Mouse (Mus musculus) liver, postnatal 0 days (tissue): ENCODE data around the gene Tmem53. TPM values are rescaled to one million over a fixed set of nuclear protein-coding genes. Genes with fewer than 3 reads are reported as not detected.
A peak's percentile ranks its signal among the peaks of the same experiment; 100 is the strongest.

Experiments used
- ATAC-seq: fragments of 200-750 bp; cut with Nextera tagmentation; 2 replicates; pipeline ENCODE4 v1.8.0; 2017; ENCODE audit warnings: mild to moderate bottlenecking, moderate library complexity
- DNase-seq: peaks from one replicate; pipeline ENCODE4 v3.0.0-alpha.2; 2016
- H3K27ac ChIP-seq: fragments of 300-500 bp; sonication (generic); 2 replicates; pipeline ENCODE4 v1.5.1; 2014; ENCODE audit warnings: antibody characterized with exemption, moderate library complexity, mild to moderate bottlenecking, low read depth
- H3K27me3 ChIP-seq: fragments of 300-500 bp; sonication (generic); 2 replicates; pipeline ENCODE4 v1.6.1; 2014; ENCODE audit warnings: low read length, control low read depth, mixed read lengths; ENCODE audit not compliant: insufficient read depth
- H3K36me3 ChIP-seq: fragments of 300-500 bp; sonication (generic); replicated peaks from 2 replicates; pipeline ENCODE4 v1.6.1; 2014; ENCODE audit warnings: mild to moderate bottlenecking, control low read depth, low read length, moderate library complexity, mixed read lengths; ENCODE audit not compliant: insufficient read depth
- H3K4me1 ChIP-seq: fragments of 300-500 bp; sonication (generic); 2 replicates; pipeline ENCODE4 v1.6.1; 2014; ENCODE audit warnings: antibody characterized with exemption, mild to moderate bottlenecking, control low read depth; ENCODE audit not compliant: insufficient read depth
- H3K4me2 ChIP-seq: fragments of 300-500 bp; sonication (generic); 2 replicates; pipeline ENCODE4 v1.6.1; 2014; ENCODE audit warnings: low read depth, mild to moderate bottlenecking, low read length, moderate library complexity, mixed read lengths
- H3K4me3 ChIP-seq: fragments of 300-500 bp; sonication (generic); 2 replicates; pipeline ENCODE4 v1.5.1; 2014; ENCODE audit warnings: low read depth, low read length
- H3K9ac ChIP-seq: fragments of 300-500 bp; sonication (generic); replicated peaks from 2 replicates; pipeline ENCODE4 v1.6.1; 2014; ENCODE audit warnings: mild to moderate bottlenecking, moderate library complexity
- H3K9me3 ChIP-seq: fragments of 300-500 bp; sonication (generic); 2 replicates; pipeline ENCODE4 v1.6.1; 2016; ENCODE audit warnings: mild to moderate bottlenecking, control low read depth, low read length, mixed read lengths
- CTCF ChIP-seq: sonication (generic); IDR thresholded peaks from 2 replicates; pipeline ENCODE4 v1.5.1; 2016; ENCODE audit warnings: antibody characterized with exemption, low read depth
- EP300 ChIP-seq: IDR thresholded peaks from 2 replicates; pipeline ENCODE4 v1.6.1; 2016; ENCODE audit warnings: antibody characterized with exemption, low read depth, mild to moderate bottlenecking
- WGBS: fragments of 180-500 bp; shearing (Covaris S2); extraction: QIAGEN DNeasy Blood & Tissue Kit; methylation state at CpG from one replicate; pipeline ENCODE4 v1.1.7; 2014; ENCODE audit not compliant: insufficient replicate concordance; 5-methylcytosine and 5-hydroxymethylcytosine counted together
- polyA plus RNA-seq: library from polyadenylated mRNA; unstranded; fragments of >200 nt; fragmentation: Nextera tagmentation; extraction: Ambion mirVana; gene quantifications from 2 replicates; pipeline ENCODE4 v1.2.1, GENCODE M21; 2015

The Tmem53 gene
- polyA plus RNA-seq, 1 experiment from 2014 or later, result 48.6 TPM

- no peak overlapping the region for H3K9ac ChIP-seq
- no peak for DNase-seq
- H3K36me3 ChIP-seq, result peaks cover 61% of the 10 kb centered on the region
- H3K4me1 ChIP-seq, result no peaks in the 10 kb centered on the region; the same call in 1 of the 2 replicates
- H3K9me3 ChIP-seq, result no peaks in the 10 kb centered on the region
- TF ChIP-seq EP300, result no peak
- no peak for TF ChIP-seq CTCF
- no peak overlapping the region for H3K4me3 ChIP-seq
- ATAC-seq, result no peak
- 91% methylated on average over 13 of the region's 13 CpGs for whole genome bisulfite sequencing
- no peak overlapping the region for H3K4me2 ChIP-seq
- H3K27ac ChIP-seq, result no peak overlapping the region
- H3K27me3 ChIP-seq, result no peaks in the 10 kb centered on the region
Observed at GRCm38 (mm10) chr4:117277021-117277420, 25.3 kb downstream of the Tmem53 start.

GRCm38 (mm10) chr4:117277687-117278086 lies 25.9 kb downstream of the Tmem53 start:
- Histone ChIP-seq H3K36me3 (peaks cover 59% of the 10 kb centered on the region), H3K4me3 (no peak overlapping the region), H3K9me3 (no peaks in the 10 kb centered on the region), H3K27me3 (no peaks in the 10 kb centered on the region), H3K4me1 (no peaks in the 10 kb centered on the region; the same call in 1 of the 2 replicates), H3K4me2 (no peak overlapping the region), H3K27ac (no peak overlapping the region), H3K9ac (no peak overlapping the region)
- WGBS, result 89% methylated on average over 7 of the region's 7 CpGs
- ATAC-seq (no peak), DNase-seq (no peak)
- no peak for TF ChIP-seq CTCF
- no peak for TF ChIP-seq EP300

DNA sequence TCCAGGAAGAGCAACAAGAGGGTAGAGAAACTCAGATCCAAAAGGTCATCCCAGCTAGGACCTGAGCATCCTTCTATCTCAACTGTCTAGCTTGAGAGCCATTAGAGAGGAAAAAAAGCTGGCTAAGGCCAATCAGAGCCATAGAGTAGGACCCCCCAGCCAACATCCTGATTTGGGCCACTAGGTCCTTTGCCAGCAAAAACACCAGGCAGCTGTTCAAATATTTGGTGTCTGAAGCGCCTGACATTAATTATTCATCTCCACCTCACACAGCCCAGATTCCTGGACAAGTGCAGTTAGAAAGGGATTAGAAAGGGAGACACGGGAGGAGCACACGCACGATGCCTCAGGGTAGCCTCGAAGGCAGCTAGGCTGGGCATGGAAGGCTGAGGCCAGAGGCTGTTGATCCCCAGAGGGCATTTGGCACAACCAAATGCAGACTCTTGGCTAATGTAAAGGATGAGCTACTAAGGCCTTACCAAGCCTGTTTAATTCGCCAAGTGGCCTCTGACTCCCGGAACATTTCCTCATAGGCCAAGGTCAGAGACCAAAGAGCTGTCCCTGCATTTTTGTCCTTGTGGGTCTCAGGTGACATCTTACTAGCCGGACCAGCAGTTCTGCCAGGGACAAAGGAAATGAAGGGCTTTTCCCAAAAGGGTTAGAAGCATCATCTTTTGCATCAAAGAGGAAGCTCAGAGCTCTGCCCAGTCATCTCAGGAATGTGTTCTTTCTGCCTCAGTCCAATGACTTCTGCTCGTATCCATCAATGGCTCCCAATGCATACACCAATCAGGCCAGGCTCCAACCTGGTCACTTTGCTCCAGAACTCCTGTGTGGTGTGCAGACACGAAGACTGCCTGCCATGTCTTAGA lies 26.9 kb downstream of the Tmem53 start:
- TF ChIP-seq CTCF (no peak), EP300 (no peak)
- Histone ChIP-seq H3K4me3 (no peak overlapping the region), H3K4me2 (no peak overlapping the region), H3K27ac (no peak overlapping the region), H3K9me3 (no peaks in the 10 kb centered on the region), H3K4me1 (no peaks in the 10 kb centered on the region; the same call in 1 of the 2 replicates), H3K36me3 (peaks cover 54% of the 10 kb centered on the region), H3K9ac (no peak overlapping the region), H3K27me3 (no peaks in the 10 kb centered on the region)
- no peak for ATAC-seq
- DNase-seq, result no peak
- WGBS, result 83% methylated on average over 10 of the region's 10 CpGs

GRCm38 (mm10) chr4:117279253-117279642 lies 27.5 kb downstream of the Tmem53 start:
- H3K4me2 ChIP-seq, result no peak overlapping the region
- H3K27me3 ChIP-seq, result no peaks in the 10 kb centered on the region
- 79% methylated on average over 2 of the region's 2 CpGs for WGBS
- no peak for ATAC-seq
- H3K9me3 ChIP-seq, result no peaks in the 10 kb centered on the region
- H3K36me3 ChIP-seq, result peaks cover 55% of the 10 kb centered on the region
- H3K4me3 ChIP-seq, result no peak overlapping the region
- no peak overlapping the region for H3K27ac ChIP-seq
- no peak overlapping the region for H3K9ac ChIP-seq
- no peaks in the 10 kb centered on the region; the same call in 1 of the 2 replicates for H3K4me1 ChIP-seq
- no peak for DNase-seq
- TF ChIP-seq EP300 (no peak), CTCF (no peak)

DNA sequence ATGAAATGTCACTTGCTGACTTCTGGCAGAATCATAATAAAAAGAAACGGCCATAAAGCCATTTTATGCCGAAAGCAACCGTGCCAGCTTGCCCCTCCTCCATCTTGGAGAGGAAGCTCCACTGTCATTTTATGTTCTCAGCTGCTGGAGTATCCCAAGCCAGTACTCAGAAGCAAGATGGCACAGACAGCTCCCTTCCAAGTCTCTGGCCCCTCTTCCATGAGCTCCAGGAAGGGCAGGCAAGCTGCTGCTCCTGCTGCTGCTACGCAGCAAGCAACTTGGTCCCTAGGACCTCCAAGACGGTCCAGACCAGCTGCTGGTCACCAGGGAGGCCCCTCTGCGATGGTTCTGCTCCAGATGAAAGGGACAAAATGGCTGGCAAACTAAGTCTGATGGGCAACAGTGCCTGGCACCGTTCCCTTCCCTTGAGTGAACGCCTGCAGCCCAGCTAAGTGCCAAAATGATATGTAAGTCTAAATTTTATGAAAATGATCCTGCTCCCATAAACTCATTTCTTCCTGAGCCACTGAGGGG lies 28.7 kb downstream of the Tmem53 start:
- Histone ChIP-seq H3K27me3 (no peaks in the 10 kb centered on the region), H3K27ac (no peak overlapping the region), H3K4me3 (no peak overlapping the region), H3K4me1 (no peaks in the 10 kb centered on the region; the same call in 1 of the 2 replicates), H3K9ac (no peak overlapping the region), H3K4me2 (no peak overlapping the region), H3K9me3 (no peaks in the 10 kb centered on the region), H3K36me3 (peaks cover 59% of the 10 kb centered on the region)
- TF ChIP-seq EP300 (no peak), CTCF (no peak)
- ATAC-seq (no peak), DNase-seq (no peak)
- 91% methylated on average over 8 of the region's 8 CpGs for WGBS

- H3K36me3 ChIP-seq, result peaks cover 59% of the 10 kb centered on the region
- no peak overlapping the region for H3K4me2 ChIP-seq
- ATAC-seq, result peak; percentile 65
- H3K27ac ChIP-seq, result no peak overlapping the region
- DNase-seq, result no peak
- no peaks in the 10 kb centered on the region for H3K27me3 ChIP-seq
- TF ChIP-seq EP300 (no peak), CTCF (no peak)
- no peaks in the 10 kb centered on the region; the same call in 1 of the 2 replicates for H3K4me1 ChIP-seq
- WGBS, result 77% methylated on average over 19 of the region's 19 CpGs
- H3K4me3 ChIP-seq, result no peak overlapping the region
- H3K9ac ChIP-seq, result no peak overlapping the region
- no peaks in the 10 kb centered on the region for H3K9me3 ChIP-seq
Observed at GRCm38 (mm10) chr4:117281090-117281845, 29.5 kb downstream of the Tmem53 start.
